Mouse (Mus musculus) hindbrain, embryonic 14.5 days (tissue): Measurements from ENCODE around the gene Ccdc162. TPM values are rescaled to one million over a fixed set of nuclear protein-coding genes. Genes with fewer than 3 reads are reported as not detected.

ENCODE experiments used
- ATAC-seq: fragments of 200-750 bp; cut with Nextera tagmentation; 2 replicates; pipeline ENCODE4 v1.8.0; 2017; ENCODE audit warnings: moderate number of reproducible peaks, mild to moderate bottlenecking, moderate TSS enrichment, moderate library complexity; ENCODE audit not compliant: low FRiP score
- DNase-seq: peaks from one replicate; pipeline ENCODE4 v3.0.0-alpha.2; 2015; ENCODE audit warnings: low spot score
- H3K27ac ChIP-seq: fragments of 300-500 bp; sonication (generic); 2 replicates; pipeline ENCODE4 v1.5.1; 2014; ENCODE audit warnings: mild to moderate bottlenecking, moderate library complexity
- H3K27me3 ChIP-seq: fragments of 300-500 bp; sonication (generic); 2 replicates; pipeline ENCODE4 v1.6.1; 2014; ENCODE audit warnings: mild to moderate bottlenecking, low read length, mixed read lengths; ENCODE audit not compliant: control insufficient read depth, insufficient read depth
- H3K36me3 ChIP-seq: fragments of 300-500 bp; sonication (generic); replicated peaks from 2 replicates; pipeline ENCODE4 v1.6.1; 2014; ENCODE audit not compliant: control insufficient read depth, insufficient read depth
- H3K4me1 ChIP-seq: fragments of 300-500 bp; sonication (generic); replicated peaks from 2 replicates; pipeline ENCODE4 v1.6.1; 2014; ENCODE audit warnings: antibody characterized with exemption, low read length, mixed read lengths; ENCODE audit not compliant: control insufficient read depth, insufficient read depth
- H3K4me2 ChIP-seq: fragments of 300-500 bp; sonication (generic); replicated peaks from 2 replicates; pipeline ENCODE4 v1.6.1; 2014; ENCODE audit warnings: mild to moderate bottlenecking, moderate library complexity
- H3K4me3 ChIP-seq: fragments of 300-500 bp; sonication (generic); replicated peaks from 2 replicates; pipeline ENCODE4 v1.5.1; 2014; ENCODE audit warnings: mild to moderate bottlenecking, low read length
- H3K9ac ChIP-seq: fragments of 300-500 bp; sonication (generic); 2 replicates; pipeline ENCODE4 v1.6.1; 2014
- H3K9me3 ChIP-seq: fragments of 300-500 bp; sonication (generic); 2 replicates; pipeline ENCODE4 v1.6.1; 2016; ENCODE audit warnings: low read length; ENCODE audit not compliant: control insufficient read depth
- WGBS: fragments of 180-500 bp; shearing (Covaris S2); extraction: QIAGEN DNeasy Blood & Tissue Kit; methylation state at CpG from one replicate; pipeline ENCODE4 v1.1.7; 2014; 5-methylcytosine and 5-hydroxymethylcytosine counted together
- polyA plus RNA-seq: library from polyadenylated mRNA; unstranded; fragments of >200 nt; fragmentation: Nextera tagmentation; extraction: Ambion mirVana; gene quantifications from 2 replicates; pipeline ENCODE4 v1.2.1, GENCODE M21; 2014

The Ccdc162 gene
- polyA plus RNA-seq, 1 experiment from 2014 or later: 2.7 TPM

GRCm38 (mm10) chr10:41711467-41711866 is 5.0 kb downstream of the Ccdc162 start:
- ATAC-seq: no peak
- Histone ChIP-seq H3K36me3 (no peaks in the 10 kb centered on the region), H3K4me1 (0 out of 2 replicates have a peak, but pooled peaks cover 7% of the 10 kb centered on the region), H3K27me3 (no peaks in the 10 kb centered on the region), H3K4me2 (no peak overlapping the region), H3K9ac (no peak overlapping the region), H3K4me3 (no peak overlapping the region), H3K27ac (no peak overlapping the region), H3K9me3 (no peaks in the 10 kb centered on the region)
- 33% methylated on average over 7 of the region's 7 CpGs for WGBS
- no peak for DNase-seq

DNA sequence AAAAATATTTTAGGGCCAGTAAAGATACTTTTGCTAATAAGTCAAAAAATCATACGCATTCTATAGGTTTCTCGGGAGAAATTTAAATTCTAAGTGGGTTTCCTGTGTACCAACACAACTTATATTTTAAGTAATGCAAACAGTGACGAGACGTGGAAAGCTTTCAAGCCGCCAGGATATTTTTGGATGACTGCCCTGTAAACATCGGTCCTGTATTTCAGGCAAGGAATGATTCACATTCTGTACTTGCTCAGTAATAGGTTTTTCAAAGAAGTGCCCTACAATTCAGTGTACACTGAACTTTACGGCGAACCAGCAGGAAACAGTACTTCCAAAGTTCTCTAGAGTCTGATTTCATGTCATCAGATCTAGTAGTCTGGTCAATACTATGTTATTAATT is 5.7 kb downstream of the Ccdc162 start:
- H3K4me1 ChIP-seq: 0 out of 2 replicates have a peak, but pooled peaks cover 7% of the 10 kb centered on the region
- no peak for ATAC-seq
- H3K9me3 ChIP-seq: no peaks in the 10 kb centered on the region
- H3K27me3 ChIP-seq: no peaks in the 10 kb centered on the region
- no peaks in the 10 kb centered on the region for H3K36me3 ChIP-seq
- no peak for DNase-seq
- H3K4me3 ChIP-seq: no peak overlapping the region
- 90% methylated on average over 8 of the region's 8 CpGs for WGBS
- no peak overlapping the region for H3K9ac ChIP-seq
- no peak overlapping the region for H3K4me2 ChIP-seq
- H3K27ac ChIP-seq: no peak overlapping the region

DNA sequence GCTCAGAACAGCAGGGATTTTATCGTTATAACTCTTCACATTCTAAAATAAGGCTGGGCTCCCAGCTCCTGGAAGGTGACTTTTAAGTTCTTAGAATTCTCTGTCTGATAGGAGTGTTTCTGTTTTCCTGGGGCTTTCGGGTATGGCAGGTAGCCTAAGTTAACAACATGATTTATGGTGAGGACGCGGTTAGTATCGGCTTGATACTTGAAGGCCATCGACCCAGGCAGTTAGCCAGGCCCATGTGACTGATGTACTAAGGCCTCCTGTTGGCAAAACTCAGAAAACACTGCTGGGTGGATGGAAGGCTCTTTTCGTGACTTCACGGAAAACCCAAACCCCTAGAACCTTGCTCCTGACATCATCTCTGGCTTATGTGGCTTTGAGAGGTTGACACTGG is 7.1 kb downstream of the Ccdc162 start:
- H3K4me2 ChIP-seq: no peak overlapping the region
- WGBS: 87% methylated on average over 8 of the region's 8 CpGs
- H3K36me3 ChIP-seq: no peaks in the 10 kb centered on the region
- H3K9ac ChIP-seq: no peak overlapping the region
- H3K4me3 ChIP-seq: no peak overlapping the region
- H3K9me3 ChIP-seq: no peaks in the 10 kb centered on the region
- no peak for DNase-seq
- no peaks in the 10 kb centered on the region for H3K4me1 ChIP-seq
- no peaks in the 10 kb centered on the region for H3K27me3 ChIP-seq
- H3K27ac ChIP-seq: no peak overlapping the region
- no peak for ATAC-seq

DNA sequence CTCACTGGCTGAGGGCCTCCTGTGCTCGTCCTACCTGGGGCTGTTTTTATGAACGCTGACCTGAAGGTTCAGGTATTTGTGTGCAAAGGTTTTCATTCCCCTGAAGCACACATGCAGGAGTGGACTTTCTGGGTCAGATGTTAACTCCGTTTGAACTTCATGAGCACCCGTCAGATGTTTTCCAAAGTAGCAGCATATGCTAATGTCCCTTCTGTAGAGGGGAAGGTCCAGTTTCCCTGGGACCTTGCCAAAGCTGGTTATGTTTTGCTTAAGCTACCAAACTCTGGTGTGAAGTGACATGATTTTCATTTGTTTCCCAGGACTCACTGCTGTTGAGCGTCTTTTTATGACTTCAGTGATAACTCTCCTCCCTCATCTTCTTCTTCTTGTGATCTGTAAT is 16.8 kb downstream of the Ccdc162 start:
- ATAC-seq: no peak
- no peaks in the 10 kb centered on the region for H3K4me1 ChIP-seq
- H3K4me2 ChIP-seq: no peak overlapping the region
- H3K9ac ChIP-seq: no peak overlapping the region
- H3K36me3 ChIP-seq: no peaks in the 10 kb centered on the region
- H3K27me3 ChIP-seq: no peaks in the 10 kb centered on the region
- H3K4me3 ChIP-seq: no peak overlapping the region
- no peak for DNase-seq
- 89% methylated on average over 5 of the region's 5 CpGs for WGBS
- no peaks in the 10 kb centered on the region for H3K9me3 ChIP-seq
- no peak overlapping the region for H3K27ac ChIP-seq

GRCm38 (mm10) chr10:41697040-41697439 is 19.4 kb downstream of the Ccdc162 start:
- H3K9me3 ChIP-seq: no peaks in the 10 kb centered on the region
- H3K9ac ChIP-seq: no peak overlapping the region
- WGBS: 80% methylated on average over 11 of the region's 11 CpGs
- no peaks in the 10 kb centered on the region for H3K4me1 ChIP-seq
- no peak overlapping the region for H3K27ac ChIP-seq
- ATAC-seq (no peak), DNase-seq (no peak)
- H3K27me3 ChIP-seq: no peaks in the 10 kb centered on the region
- no peak overlapping the region for H3K4me2 ChIP-seq
- H3K36me3 ChIP-seq: no peaks in the 10 kb centered on the region
- H3K4me3 ChIP-seq: no peak overlapping the region

DNA sequence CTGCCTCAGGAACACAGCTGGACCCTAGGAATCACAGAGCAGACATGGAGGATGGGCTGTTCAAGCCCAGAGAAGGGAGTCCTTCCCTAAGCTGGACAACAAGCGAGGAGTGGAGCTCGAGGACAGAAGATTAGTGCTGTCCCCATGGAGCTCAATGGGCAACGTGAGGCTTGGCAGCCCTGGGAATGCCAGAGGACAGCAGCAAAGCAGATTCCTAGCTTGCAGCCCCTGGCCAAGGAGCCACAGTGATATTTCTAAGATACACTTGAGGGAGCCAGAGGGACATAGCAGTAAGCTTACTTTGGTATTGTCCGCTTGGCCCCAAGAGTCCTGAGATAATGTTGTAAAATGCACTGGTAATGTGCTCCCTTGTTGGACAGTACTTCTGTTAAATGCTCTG is 25.5 kb downstream of the Ccdc162 start:
- H3K9me3 ChIP-seq: 0 out of 2 replicates have a peak, but pooled peaks cover 3% of the 10 kb centered on the region
- no peak for DNase-seq
- no peaks in the 10 kb centered on the region for H3K4me1 ChIP-seq
- H3K27me3 ChIP-seq: no peaks in the 10 kb centered on the region
- no peak overlapping the region for H3K9ac ChIP-seq
- no peak overlapping the region for H3K4me3 ChIP-seq
- no peak for ATAC-seq
- no peak overlapping the region for H3K4me2 ChIP-seq
- H3K27ac ChIP-seq: no peak overlapping the region
- no peaks in the 10 kb centered on the region for H3K36me3 ChIP-seq
- WGBS: 66% methylated on average over 4 of the region's 4 CpGs

DNA sequence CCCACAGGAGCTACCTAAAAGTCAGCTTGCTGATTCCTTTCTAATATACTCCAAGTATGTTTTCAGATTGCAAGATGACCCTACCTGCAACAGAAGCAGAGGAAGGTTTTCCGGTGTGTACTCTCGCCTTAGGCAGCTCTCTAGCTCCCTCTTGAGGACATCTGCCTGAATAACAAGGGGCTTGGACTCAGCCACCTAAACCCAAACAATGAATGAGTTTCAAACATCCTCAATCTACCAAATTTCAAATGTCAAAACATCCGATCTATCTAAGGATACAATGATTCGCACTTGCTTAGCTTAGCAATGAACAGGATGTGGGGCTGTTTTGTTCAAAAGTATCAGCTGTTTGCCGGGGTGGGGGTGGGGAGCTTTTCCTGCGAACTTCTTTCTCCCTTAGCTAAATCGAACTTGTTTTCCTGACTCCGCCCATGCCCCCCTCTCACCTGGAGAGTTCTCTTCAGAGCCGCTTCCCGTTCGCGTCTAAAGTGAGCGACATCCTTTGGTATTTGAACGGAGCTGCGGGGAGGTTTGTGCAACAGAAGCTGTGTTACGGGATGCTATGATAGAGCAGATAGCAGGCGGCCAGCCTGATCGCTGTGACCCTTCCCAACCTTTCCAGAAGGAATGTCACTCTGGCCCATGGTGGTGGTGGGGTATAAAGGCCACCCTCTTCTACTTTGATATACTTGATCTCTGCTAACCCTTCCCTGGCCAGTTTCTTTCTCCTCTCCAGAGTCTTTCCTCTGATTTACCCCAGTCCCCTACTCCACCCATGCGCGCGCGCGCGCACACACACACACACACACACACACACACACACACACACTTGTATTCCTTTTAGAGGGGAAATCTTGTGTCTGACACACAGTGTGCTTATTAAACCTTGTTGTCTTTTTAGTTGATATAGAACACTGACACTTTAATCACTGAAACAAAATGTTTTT is 26.2 kb downstream of the Ccdc162 start:
- peak overlapping the region; percentile 37 for H3K9ac ChIP-seq
- DNase-seq: peak; percentile 90
- H3K4me2 ChIP-seq: peak overlapping the region; percentile 62
- no peak for ATAC-seq
- H3K27ac ChIP-seq: no peak overlapping the region
- H3K27me3 ChIP-seq: no peaks in the 10 kb centered on the region
- H3K4me3 ChIP-seq: peak overlapping the region; percentile 35
- H3K9me3 ChIP-seq: 0 out of 2 replicates have a peak, but pooled peaks cover 3% of the 10 kb centered on the region
- no peaks in the 10 kb centered on the region for H3K36me3 ChIP-seq
- WGBS: 22% methylated on average over 24 of the region's 24 CpGs
- no peaks in the 10 kb centered on the region for H3K4me1 ChIP-seq

DNA sequence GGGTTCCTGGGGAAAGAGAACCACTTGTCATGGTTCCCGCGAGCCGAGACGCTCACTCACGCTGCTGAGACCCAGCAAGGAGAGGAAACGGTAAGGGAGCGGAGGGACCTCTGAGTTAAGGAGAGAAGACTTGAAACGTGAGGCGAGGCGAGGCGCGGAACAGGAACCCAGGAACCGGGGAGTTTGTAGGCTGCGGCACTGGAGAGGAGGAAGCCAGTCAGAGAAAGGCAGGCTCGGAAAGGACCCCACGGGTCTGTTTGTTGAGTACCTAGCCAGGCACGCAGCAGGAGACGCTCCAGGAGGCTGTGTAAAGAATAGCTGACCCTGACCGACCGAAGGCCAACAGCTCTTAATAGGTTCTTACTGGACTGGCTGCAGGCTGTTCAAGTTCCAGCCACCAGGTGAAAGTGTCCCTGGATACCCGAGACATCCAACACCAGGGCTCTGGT is 31.9 kb downstream of the Ccdc162 start:
- Histone ChIP-seq H3K4me3 (no peak overlapping the region), H3K27me3 (peaks cover 13% of the 10 kb centered on the region), H3K36me3 (no peaks in the 10 kb centered on the region), H3K9me3 (0 out of 2 replicates have a peak, but pooled peaks cover 3% of the 10 kb centered on the region), H3K4me2 (peak overlapping the region; percentile 29), H3K27ac (no peak overlapping the region), H3K4me1 (no peaks in the 10 kb centered on the region), H3K9ac (no peak overlapping the region)
- 7% methylated on average over 21 of the region's 21 CpGs for WGBS
- DNase-seq: no peak
- no peak for ATAC-seq

- Histone ChIP-seq H3K4me3 (no peak overlapping the region), H3K9me3 (0 out of 2 replicates have a peak, but pooled peaks cover 3% of the 10 kb centered on the region), H3K4me2 (no peak overlapping the region), H3K27ac (no peak overlapping the region), H3K9ac (no peak overlapping the region), H3K36me3 (no peaks in the 10 kb centered on the region), H3K27me3 (peaks cover 13% of the 10 kb centered on the region), H3K4me1 (peaks cover 4% of the 10 kb centered on the region; the same call in 1 of the 2 replicates)
- DNase-seq: peak; percentile 90
- 43% methylated on average over 16 of the region's 16 CpGs for WGBS
- ATAC-seq: peak; percentile 57
Observed at GRCm38 (mm10) chr10:41682546-41683393, 33.7 kb downstream of the Ccdc162 start.
